Comparison of ENCODE assay signal across 8 mouse cellular contexts in the genomic region with DNA sequence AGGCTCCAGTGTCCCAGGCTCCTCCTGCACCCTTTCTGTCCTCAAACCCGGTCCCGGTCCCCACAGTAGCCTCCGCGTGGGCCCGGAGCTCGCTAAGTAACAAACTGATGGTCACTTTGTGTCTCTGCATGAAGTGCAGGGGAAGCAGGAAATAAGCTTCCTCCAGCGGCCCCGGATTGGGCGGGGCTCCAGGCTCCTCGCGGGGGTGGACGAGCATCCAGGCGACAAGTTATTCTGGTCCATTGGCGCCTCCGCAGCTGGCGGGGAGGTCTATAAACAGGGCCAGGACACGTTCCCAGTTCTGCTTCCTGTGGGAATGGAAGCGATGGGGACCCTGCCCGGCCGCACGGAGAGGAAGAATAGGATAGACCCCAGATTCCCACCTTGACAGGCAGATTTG. TPM values are rescaled to one million over a fixed set of nuclear protein-coding genes. Genes with fewer than 3 reads are reported as not detected.
A peak's percentile ranks its signal among the peaks of the same experiment; 100 is the strongest.
DNase-seq lines count a peak whose midpoint lies in the region; ATAC-seq and TF ChIP-seq lines count a peak whose summit lies in the region.

No protein-coding gene starts in this region.

- peak overlapping the region; percentile 16 to 51 (median 27) for H3K4me3 ChIP-seq in CH12.LX (replicated peaks in 1 of 3; ENCODE audit: low read depth in 2 of 3, low read length in 2 of 3, poor library complexity in 1 of 3)

- TF ChIP-seq CTCF in CH12.LX (conservative IDR thresholded peaks at IDR 0.05 in 1 of 2, IDR thresholded peaks at IDR 0.05 in 1 of 2; ENCODE audit: low read depth in 2 of 2, low read length in 2 of 2) = no peak

- peak overlapping the region; percentile 52 for H3K27ac ChIP-seq in CH12.LX (ENCODE audit: insufficient read depth, low read depth)

- H3K27me3 ChIP-seq in CH12.LX (replicated peaks) = no peaks in the 10 kb centered on the region

- no peak for TF ChIP-seq RAD21 in CH12.LX (IDR thresholded peaks at IDR 0.05; ENCODE audit: low read depth, low read length)

- H3K79me2 ChIP-seq in CH12.LX (replicated peaks; ENCODE audit: control insufficient read depth, extremely low read depth, insufficient read depth, poor library complexity, severe bottlenecking) = no peaks in the 10 kb centered on the region

- in situ Hi-C loops in CH12.LX (cut with MboI; ENCODE audit: low pct_ligation_motif_present, low pct_unique_long_range_greater_than_20kb, low sequenced_read_pairs) = loop anchor here (5.0 kb wide), 1 partner anchor 36 kb away; the partner anchor contains the start of gene Gm3336

- peak; percentile 67 for DNase-seq in CH12.LX (ENCODE audit: extremely low read depth)
- DNase-seq in adrenal gland, postnatal 14 days = peak; percentile 89
- peak; percentile 82 to 89 for DNase-seq in frontal cortex, adult 2 months (ENCODE audit: extremely low spot score in 1 of 2, low spot score in 1 of 2)
- peak; percentile 93 for DNase-seq in heart, postnatal 4 days
- DNase-seq in layer of hippocampus, postnatal 36 days = peak; percentile 71 to 73
- DNase-seq in lung, postnatal 25 days (ENCODE audit: low spot score) = peak; percentile 94
- peak; percentile 51 to 68 for DNase-seq in spleen, postnatal 14 days (ENCODE audit: low spot score in 2 of 2)

- dilution Hi-C loops in CH12.LX (cut with MboI; ENCODE audit: extremely low pct_ligation_motif_present, extremely low pct_unique_long_range_greater_than_20kb, low sequenced_read_pairs) = no loop called here

- no peak for TF ChIP-seq EP300 in CH12.LX (IDR thresholded peaks at IDR 0.05; ENCODE audit: low read length)

- peaks cover 14 to 45% of the 10 kb centered on the region in 2 experiments for H3K36me3 ChIP-seq in CH12.LX (replicated peaks in 1 of 2; ENCODE audit: control insufficient read depth in 1 of 2, insufficient read depth in 1 of 2, low read length in 1 of 2)

- H3K4me1 ChIP-seq in CH12.LX (ENCODE audit: control insufficient read depth in 1 of 2, insufficient read depth in 2 of 2) = peaks cover 9 to 44% of the 10 kb centered on the region in 2 experiments

- peak; percentile 76 for TF ChIP-seq POLR2A in CH12.LX (IDR thresholded peaks at IDR 0.05; ENCODE audit: low read depth, low read length)

- peak overlapping the region; percentile 52 for H3K4me2 ChIP-seq in CH12.LX (ENCODE audit: insufficient read depth, low read depth, poor library complexity, severe bottlenecking)

- no peaks in the 10 kb centered on the region for H3K9me3 ChIP-seq in CH12.LX (replicated peaks; ENCODE audit: low read length)

- ATAC-seq in monocyte, adult 5-6 weeks (replicated peaks; ENCODE audit: insufficient number of reproducible peaks, low FRiP score, low TSS enrichment, poor library complexity, severe bottlenecking) = no peak; the same call in 1 of the 2 replicates

- H3K9ac ChIP-seq in CH12.LX (ENCODE audit: insufficient read depth, low read depth) = peak overlapping the region; percentile 42

TF ChIP-seq in CH12.LX, 34 proteins besides CTCF, POLR2A, EP300 and RAD21:
- TF ChIP-seq USF2 (conservative IDR thresholded peaks at IDR 0.05; ENCODE audit: low read depth, low read length) (no peak), MXI1 (IDR thresholded peaks at IDR 0.05; ENCODE audit: low read depth, low read length) (no peak; the same call in 1 of the 2 replicates), TBP (conservative IDR thresholded peaks at IDR 0.05; ENCODE audit: low read depth, low read length) (no peak), ZKSCAN1 (IDR thresholded peaks at IDR 0.05; ENCODE audit: borderline replicate concordance, low read depth, low read length) (no peak), IRF4 (IDR thresholded peaks at IDR 0.05; ENCODE audit: low read depth, low read length) (peak; percentile 32; the same call in 1 of the 2 replicates), ZC3H11A (IDR thresholded peaks at IDR 0.05; ENCODE audit: low read depth, low read length) (no peak), SIN3A (IDR thresholded peaks at IDR 0.05; ENCODE audit: low read length) (peak; percentile 39), ETS1 (conservative IDR thresholded peaks at IDR 0.05; ENCODE audit: low read depth, low read length) (no peak), POLR2AphosphoS2 (IDR thresholded peaks at IDR 0.05; ENCODE audit: low read depth, low read length) (no peak), TCF12 (IDR thresholded peaks at IDR 0.05; ENCODE audit: low read depth, low read length) (peak; percentile 63), GABPA (IDR thresholded peaks at IDR 0.05; ENCODE audit: insufficient replicate concordance, low read depth, low read length) (no peak), PAX5 (IDR thresholded peaks at IDR 0.05; ENCODE audit: low read length) (no peak), USF1 (IDR thresholded peaks at IDR 0.05; ENCODE audit: low read depth, low read length) (no peak), MAZ (IDR thresholded peaks at IDR 0.05; ENCODE audit: low read depth, low read length) (0 out of 2 replicates have a peak, but pooled peaks have one; percentile 18), ZNF384 (IDR thresholded peaks at IDR 0.05; ENCODE audit: low read depth, low read length) (no peak), CHD2 (IDR thresholded peaks at IDR 0.05; ENCODE audit: low read length) (no peak), JUN (IDR thresholded peaks at IDR 0.05; ENCODE audit: insufficient read depth, low read depth, low read length) (no peak), ZMIZ1 (IDR thresholded peaks at IDR 0.05; ENCODE audit: low read depth, low read length) (0 out of 2 replicates have a peak, but pooled peaks have one; percentile 39), BHLHE40 (IDR thresholded peaks at IDR 0.05; ENCODE audit: low read depth, low read length) (0 out of 2 replicates have a peak, but pooled peaks have one; percentile 18), NRF1 (IDR thresholded peaks at IDR 0.05; ENCODE audit: low read depth, low read length) (0 out of 2 replicates have a peak, but pooled peaks have one; percentile 15), MAFK (IDR thresholded peaks at IDR 0.05; ENCODE audit: insufficient replicate concordance, low read length) (no peak), MAX (IDR thresholded peaks at IDR 0.05; ENCODE audit: low read length) (no peak; the same call in 1 of the 2 replicates), NELFE (IDR thresholded peaks at IDR 0.05; ENCODE audit: low read depth, low read length) (peak; percentile 65), HCFC1 (IDR thresholded peaks at IDR 0.05; ENCODE audit: low read depth, low read length) (peak; percentile 12; the same call in 1 of the 2 replicates), MEF2A (IDR thresholded peaks at IDR 0.05; ENCODE audit: borderline replicate concordance, low read depth, low read length) (no peak), E2F4 (IDR thresholded peaks at IDR 0.05; ENCODE audit: insufficient replicate concordance, low read depth, low read length) (no peak), UBTF (IDR thresholded peaks at IDR 0.05; ENCODE audit: low read depth, low read length) (no peak), ELF1 (IDR thresholded peaks at IDR 0.05; ENCODE audit: low read depth, low read length) (peak; percentile 76)

RNA-seq across cellular contexts. Expression of gene Rab3a, which starts 1.3 kb away (rescaled TPM):
- total RNA-seq in CH12.LX (2012; rRNA removed) (1.8 and 1.9 TPM in 2 replicates), CH12.LX (2014; rRNA removed) (0.32 and 0.87 TPM in 2 replicates)
- polyA plus RNA-seq in CH12.LX (2012; ENCODE audit: insufficient read length, low read depth) = 0.65 and 0.99 TPM in 2 replicates
- total RNA-seq in adrenal gland, postnatal 14 days (2021) = 56.2 and 75.1 TPM in 2 replicates
- 1,054 and 1,113 TPM in 2 replicates for polyA plus RNA-seq in frontal cortex, adult 2 months (2012; rRNA removed)
- 10 to 100 TPM; 27.3 to 28.7 TPM for total RNA-seq in heart, postnatal 4 days (2021)
- total RNA-seq in layer of hippocampus, postnatal 36 days (2021) = 100 to 1,000 TPM; 729 to 765 TPM
- total RNA-seq in monocyte, adult 5-6 weeks (2017) = 0.85 to 5.4 TPM (median 2.5 TPM) in 3 replicates

RNA-seq across cellular contexts. Expression of gene Mpv17l2, which starts 7.6 kb away (rescaled TPM):
- total RNA-seq in CH12.LX (2012; rRNA removed) (25.3 and 28.5 TPM in 2 replicates), CH12.LX (2014; rRNA removed) (22.8 and 27.1 TPM in 2 replicates)
- polyA plus RNA-seq in CH12.LX (2012; ENCODE audit: insufficient read length, low read depth) = 31.9 and 36.1 TPM in 2 replicates
- total RNA-seq in adrenal gland, postnatal 14 days (2021) = 113 and 123 TPM in 2 replicates
- 47.6 and 60.6 TPM in 2 replicates for polyA plus RNA-seq in frontal cortex, adult 2 months (2012; rRNA removed)
- total RNA-seq in heart, postnatal 4 days (2021) = 10 to 100 TPM; 35.8 to 37.9 TPM
- 10 to 100 TPM; 34.3 to 35.8 TPM for total RNA-seq in layer of hippocampus, postnatal 36 days (2021)
- 2.0 to 11.3 TPM (median 4.8 TPM) in 3 replicates for total RNA-seq in monocyte, adult 5-6 weeks (2017)

RNA-seq across cellular contexts. Expression of gene Pik3r2, which starts 23.4 kb away (rescaled TPM):
- total RNA-seq in CH12.LX (2012; rRNA removed) (37.4 and 45.9 TPM in 2 replicates), CH12.LX (2014; rRNA removed) (12.4 and 13.8 TPM in 2 replicates)
- 16.3 and 25.8 TPM in 2 replicates for polyA plus RNA-seq in CH12.LX (2012; ENCODE audit: insufficient read length, low read depth)
- total RNA-seq in adrenal gland, postnatal 14 days (2021) = 35.4 and 44.0 TPM in 2 replicates
- 180 and 183 TPM in 2 replicates for polyA plus RNA-seq in frontal cortex, adult 2 months (2012; rRNA removed)
- 10 to 100 TPM; 36.0 to 39.2 TPM for total RNA-seq in heart, postnatal 4 days (2021)
- 100 to 1,000 TPM; 153 to 158 TPM for total RNA-seq in layer of hippocampus, postnatal 36 days (2021)
- 5.5 to 12.7 TPM (median 10.3 TPM) in 3 replicates for total RNA-seq in monocyte, adult 5-6 weeks (2017)

RNA-seq across cellular contexts. Expression of gene Pde4c, which starts 29.6 kb away (rescaled TPM):
- total RNA-seq in CH12.LX (2012; rRNA removed) (3.8 and 4.7 TPM in 2 replicates), CH12.LX (2014; rRNA removed) (2.3 and 3.1 TPM in 2 replicates)
- polyA plus RNA-seq in CH12.LX (2012; ENCODE audit: insufficient read length, low read depth) = 6.5 TPM in 2 replicates
- 1.9 TPM in 2 replicates for total RNA-seq in adrenal gland, postnatal 14 days (2021)
- 4.6 and 5.1 TPM in 2 replicates for polyA plus RNA-seq in frontal cortex, adult 2 months (2012; rRNA removed)
- total RNA-seq in heart, postnatal 4 days (2021) = 1 to 10 TPM in 1 of 2 experiments, under 1 TPM in 1; 0.74 to 1.0 TPM
- total RNA-seq in layer of hippocampus, postnatal 36 days (2021) = 1 to 10 TPM; 1.5 to 2.4 TPM
- total RNA-seq in monocyte, adult 5-6 weeks (2017) = 0.10 to 0.19 TPM in 2 of 3 replicates, not detected in the other

RNA-seq across cellular contexts. Expression of gene Gm3336, which starts 34.8 kb away (rescaled TPM):
- total RNA-seq in CH12.LX (2012; rRNA removed) (0.25 and 0.34 TPM in 2 replicates), CH12.LX (2014; rRNA removed) (0.31 TPM in 1 of 2 replicates, not detected in the other)
- polyA plus RNA-seq in CH12.LX (2012; ENCODE audit: insufficient read length, low read depth) = 0.49 and 0.89 TPM in 2 replicates
- total RNA-seq in adrenal gland, postnatal 14 days (2021) = 0.70 TPM in 1 of 2 replicates, not detected in the other
- polyA plus RNA-seq in frontal cortex, adult 2 months (2012; rRNA removed) = 0.12 TPM in 1 of 2 replicates, not detected in the other
- not detected for total RNA-seq in heart, postnatal 4 days (2021)
- not detected for total RNA-seq in layer of hippocampus, postnatal 36 days (2021)
- total RNA-seq in monocyte, adult 5-6 weeks (2017) = not detected in 3 replicates
